Mouse (Mus musculus) hindlimb bud, embryonic 11.5 days (tissue): ENCODE data around the gene Slc27a1.
"Not testable (repeated sequence)": the region's sequence is repeated elsewhere in the genome, so short reads cannot be mapped to it uniquely, and the experiment has no call there.

Experiments
- DNase-seq: peaks from one replicate; pipeline ENCODE4 v3.0.0-alpha.2; 2012; ENCODE audit warnings: low read depth, low spot score; ENCODE audit errors: extremely low spot score

The Slc27a1 gene

GRCm38 (mm10) chr8:71568387-71568937 is at the start of gene Slc27a1:
Slc27a1 (plus strand) TSS chr8:71568882.
- no peak for DNase-seq

DNA sequence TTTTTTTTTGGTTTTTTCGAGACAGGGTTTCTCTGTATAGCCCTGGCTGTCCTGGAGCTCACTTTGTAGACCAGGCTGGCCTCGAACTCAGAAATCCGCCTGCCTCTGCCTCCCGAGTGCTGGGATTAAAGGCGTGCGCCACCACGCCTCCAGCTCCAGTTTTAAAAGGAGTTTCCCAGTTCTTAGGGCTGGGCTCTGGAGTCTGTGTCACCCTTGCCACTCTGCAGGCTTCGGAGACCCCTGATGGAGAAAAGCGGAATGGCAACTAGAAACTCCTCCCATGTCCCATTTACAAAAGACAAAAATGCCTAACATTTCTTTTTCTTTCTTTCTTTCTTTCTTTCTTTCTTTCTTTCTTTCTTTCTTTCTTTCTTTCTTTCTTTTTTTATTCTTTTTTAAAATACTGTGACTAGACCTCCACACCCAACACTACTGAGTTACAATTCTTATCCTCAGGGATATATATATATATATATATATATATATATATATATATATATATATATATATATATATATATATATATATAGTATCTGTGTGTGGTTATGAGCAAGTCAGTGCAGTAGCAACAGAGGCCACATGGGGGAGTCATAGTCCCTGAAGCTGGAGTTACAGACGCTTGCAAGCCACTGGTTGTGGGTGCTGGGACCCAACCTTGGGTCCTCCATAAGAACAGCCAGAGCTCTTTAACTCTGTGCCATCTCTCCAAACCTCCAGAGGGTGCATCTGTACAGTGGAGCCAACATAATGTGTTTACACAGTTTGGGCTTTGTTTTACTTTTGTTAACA is 49.5 kb upstream of the Slc27a1 start:
- not testable (repeated sequence) for DNase-seq

DNA sequence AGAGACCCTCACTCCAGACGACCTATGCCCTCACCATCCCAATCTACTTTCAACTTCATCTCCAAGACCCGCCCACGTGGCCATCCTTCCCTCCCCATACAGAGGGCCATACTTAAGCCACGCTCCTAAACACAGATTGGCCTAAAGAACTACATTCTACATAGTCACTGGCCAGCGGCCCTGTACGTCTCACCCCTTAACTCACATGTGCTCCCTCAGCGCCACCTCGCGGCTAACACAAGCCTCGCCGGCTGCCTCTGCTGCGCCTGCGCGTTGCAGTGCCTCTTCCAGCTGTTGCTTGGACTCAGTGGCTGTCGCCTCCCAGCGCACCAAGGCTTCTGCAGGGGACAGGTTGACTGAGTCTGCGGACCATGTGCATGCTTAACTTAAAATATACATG is 47.0 kb upstream of the Slc27a1 start:
- peak; percentile 72 for DNase-seq

DNA sequence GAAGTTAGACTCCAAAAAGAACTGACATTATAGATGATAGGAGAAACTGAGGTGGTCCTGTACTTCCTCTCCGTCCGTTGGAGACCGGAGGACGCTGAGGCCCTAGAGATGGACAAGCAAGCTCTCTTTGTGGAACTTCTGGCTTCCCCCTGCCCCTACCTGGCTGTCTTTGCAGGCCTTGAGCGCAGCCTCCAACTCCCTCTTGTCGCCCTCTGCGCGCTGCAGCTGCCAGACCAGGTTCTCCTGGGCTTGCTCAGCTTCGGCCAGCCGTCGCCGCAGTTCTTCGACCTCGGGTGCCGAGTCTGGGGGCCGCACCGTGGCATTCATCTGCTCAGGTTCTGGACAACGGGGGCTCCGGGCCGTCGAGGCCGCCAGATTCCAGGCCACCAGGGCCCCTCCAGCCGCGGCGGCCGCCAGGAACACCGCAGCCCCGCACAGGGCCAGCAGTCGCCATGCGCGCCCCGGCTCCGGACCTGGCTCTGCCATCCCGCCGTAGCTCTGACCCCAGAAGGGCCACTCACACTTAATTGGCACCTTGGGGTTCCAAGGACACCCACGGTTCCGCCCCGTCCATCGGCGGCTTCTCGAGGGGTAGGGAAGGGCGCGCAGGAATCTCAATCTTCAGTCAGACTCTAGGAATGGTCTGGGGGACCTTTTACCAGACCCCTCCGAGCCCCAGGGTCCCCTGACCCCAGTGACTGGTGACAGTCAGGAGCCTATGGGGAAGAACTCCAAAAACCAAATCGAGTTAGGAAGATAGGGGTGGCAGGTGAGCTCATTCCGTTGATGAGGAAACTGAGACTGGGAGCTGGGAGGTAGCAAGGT is 43.2 kb upstream of the Slc27a1 start, which contains the start of gene Ccdc194:
Ccdc194 (minus strand) TSS at position 486 of the 825 bp plus-strand sequence.
- DNase-seq: no peak

DNA sequence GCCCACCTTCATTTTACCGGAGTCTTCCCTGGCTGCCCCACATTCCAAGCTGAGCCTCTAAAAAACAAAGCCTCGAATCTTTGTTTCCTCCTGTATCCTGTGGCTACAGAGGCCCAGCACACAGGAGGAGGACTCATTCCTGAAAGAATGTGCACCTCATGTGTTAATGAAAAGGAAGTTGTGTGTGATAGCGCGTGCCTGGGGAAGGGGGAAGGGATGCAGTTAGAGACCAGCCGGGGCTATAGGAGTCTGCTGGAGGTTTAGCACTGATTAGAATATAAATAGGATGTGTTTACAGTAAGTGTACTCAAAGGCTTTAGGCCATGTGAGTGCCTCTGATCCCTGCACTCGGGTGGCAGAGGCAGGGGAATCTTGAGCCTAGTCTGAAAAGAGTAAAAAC is 42.4 kb upstream of the Slc27a1 start:
- no peak for DNase-seq

- DNase-seq: no peak
Observed at GRCm38 (mm10) chr8:71527162-71527870, 41.4 kb upstream of the Slc27a1 start.

- DNase-seq: no peak
Observed at GRCm38 (mm10) chr8:71528362-71529073, 40.2 kb upstream of the Slc27a1 start.

DNA sequence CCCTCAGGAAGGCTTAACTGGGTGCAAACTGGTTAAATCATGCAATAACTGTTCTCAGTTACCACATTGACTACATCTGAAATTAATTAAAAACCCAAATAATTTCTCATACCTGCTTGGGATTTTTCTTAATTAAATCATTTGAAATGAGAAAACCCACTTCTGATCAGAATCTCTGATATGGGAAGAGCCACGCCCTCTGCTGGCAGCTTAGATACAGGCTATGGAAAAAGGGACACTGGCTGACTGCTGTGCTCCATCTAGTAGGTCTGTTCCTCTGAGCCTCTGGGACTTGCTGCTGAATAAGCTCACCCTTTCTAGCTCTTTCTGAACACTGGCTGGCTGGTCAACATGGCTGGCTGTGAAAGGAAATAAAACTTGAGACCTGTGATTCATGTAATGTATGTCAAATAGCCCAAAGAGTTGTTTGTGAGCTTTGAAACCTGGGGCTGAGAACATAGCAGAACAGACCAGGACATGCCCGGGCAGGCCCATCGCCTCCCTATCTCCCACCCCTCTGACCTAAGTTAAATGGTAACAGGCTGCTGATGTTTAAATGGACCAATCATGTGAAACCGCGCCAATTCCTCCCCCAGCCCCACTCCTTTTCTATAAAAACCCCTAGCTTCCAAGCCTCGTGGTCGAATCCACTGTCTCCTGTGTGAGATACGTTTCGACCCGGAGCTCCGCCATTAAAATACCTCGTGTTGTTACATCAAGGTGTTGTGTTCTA is 37.8 kb upstream of the Slc27a1 start:
- not testable (repeated sequence) for DNase-seq

DNA sequence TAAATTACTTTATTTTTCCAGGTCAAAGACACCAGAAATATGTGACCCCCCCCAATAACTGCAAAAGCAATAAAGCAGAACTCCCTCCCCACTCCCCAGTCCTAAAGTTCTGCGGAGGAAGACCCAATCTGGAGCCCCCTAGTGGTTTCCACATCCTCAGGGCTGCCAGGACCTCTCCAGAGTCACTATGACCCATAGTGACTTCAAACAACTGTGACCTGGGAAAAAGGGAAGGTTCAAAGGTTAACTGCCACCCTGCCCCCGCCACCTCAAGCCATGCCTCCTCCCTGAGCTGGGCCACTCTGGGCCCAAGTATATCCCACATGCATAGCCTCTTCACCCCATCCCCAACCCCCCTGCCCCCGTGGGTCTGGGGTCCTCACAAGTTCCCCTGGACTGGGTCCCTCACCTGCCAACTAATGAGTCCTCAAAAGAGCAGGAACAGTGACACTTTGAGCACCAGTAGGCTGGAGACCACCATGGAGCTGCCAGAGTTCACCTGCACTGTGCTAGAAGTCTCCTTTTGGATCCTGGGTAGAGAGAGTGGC is 34.3 kb upstream of the Slc27a1 start:
- DNase-seq: no peak

GRCm38 (mm10) chr8:71535663-71536062 is 33.0 kb upstream of the Slc27a1 start:
- DNase-seq: no peak

DNA sequence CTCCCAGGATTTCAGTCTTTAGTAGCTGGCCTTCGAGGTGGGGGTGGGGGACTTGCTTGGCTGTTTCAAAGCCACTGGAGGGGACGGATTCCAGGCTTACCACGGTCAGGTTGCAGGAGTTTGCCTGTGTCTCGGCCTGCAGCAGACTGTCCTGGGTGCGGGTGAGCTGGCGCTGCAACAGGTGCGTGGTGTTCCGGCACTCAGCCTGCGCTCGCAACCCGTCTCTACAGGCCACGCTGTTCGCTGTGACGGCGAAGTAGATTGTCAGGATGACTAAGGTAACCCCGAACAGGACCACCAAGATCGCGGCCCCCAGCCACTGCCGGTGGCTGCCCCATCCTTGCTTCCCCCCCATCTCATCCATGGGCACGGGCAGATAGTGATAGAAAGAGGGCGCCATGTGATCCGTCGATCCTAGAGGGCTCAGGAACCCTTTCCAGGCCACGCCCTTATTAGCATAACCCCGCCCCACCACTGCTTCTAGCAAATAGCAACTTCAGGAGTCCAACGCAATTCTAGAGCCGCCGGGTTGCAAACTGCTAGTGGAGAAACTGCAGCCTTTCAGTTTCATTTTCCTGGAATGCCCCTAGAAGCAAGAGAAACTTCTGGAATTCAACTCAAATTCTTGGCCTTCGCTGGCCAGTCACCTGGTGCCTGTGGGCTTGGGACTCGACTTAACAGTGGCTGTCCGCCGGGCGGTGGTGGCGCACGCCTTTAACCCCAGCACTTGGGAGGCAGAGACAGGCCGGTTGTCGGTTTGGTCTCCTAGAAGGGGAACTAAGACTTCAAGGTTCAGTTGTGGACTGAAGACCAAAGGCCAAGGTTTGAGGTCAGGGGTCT is 31.4 kb upstream of the Slc27a1 start, which contains the start of gene Bst2:
Bst2 (minus strand) TSS at position 429 of the 840 bp plus-strand sequence.
- no peak for DNase-seq

DNA sequence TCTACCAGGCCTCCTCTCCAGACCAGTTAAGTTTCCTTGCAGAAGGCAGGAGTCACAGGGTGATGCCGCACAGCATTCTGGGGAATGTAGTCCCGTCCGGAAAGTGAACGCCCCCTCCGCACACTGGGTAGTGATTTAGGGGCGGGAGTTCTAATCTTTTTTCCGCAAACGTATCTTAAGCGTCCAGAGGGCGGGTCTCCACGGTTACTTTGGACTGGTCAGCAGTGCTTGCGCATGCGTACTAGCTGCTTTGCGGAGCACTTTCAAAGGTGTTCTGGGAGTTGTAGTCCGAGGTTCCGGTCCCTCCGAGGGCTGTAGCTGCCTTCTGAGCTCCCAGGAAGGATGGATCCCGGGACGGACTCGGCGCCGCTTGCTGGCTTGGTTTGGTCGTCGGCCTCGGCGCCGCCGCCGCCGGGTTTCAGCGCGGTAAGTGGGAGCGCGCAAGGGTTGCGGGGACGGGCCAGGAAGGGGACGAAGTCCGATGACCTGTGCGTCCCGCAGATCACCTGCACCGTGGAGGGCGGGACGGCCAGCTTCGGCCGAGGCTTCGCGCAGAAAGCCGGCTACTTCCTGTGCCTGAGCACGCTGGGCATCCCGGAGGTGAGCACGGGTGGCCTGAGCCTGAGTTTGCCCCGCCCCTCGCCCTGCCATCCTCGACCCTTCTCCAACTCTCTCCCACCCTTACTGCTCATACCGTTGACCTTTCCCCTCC is 25.9 kb upstream of the Slc27a1 start, which contains the start of gene Mvb12a:
Mvb12a (plus strand) TSS at position 291 of the 712 bp plus-strand sequence.
- DNase-seq: peak; percentile 99

DNA sequence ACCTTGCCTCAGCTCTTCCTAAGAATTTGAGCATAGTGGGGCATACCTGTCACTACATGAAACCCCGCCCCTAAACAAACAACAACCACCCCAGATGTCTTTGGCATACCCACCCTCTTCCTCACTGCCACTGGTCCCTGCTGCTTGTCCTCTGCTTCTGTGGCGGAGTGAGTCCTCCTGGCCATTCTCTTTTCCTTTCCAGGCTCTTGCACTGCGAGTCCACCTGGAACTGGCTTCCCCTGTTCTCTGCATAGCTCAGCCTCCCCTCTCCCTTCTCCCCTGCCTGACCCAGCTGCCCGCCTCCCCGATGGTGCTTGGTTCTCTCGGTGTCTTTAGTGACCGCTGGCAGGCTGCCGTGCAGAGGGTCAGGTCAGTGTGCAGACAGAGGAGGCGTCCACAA is 24.9 kb upstream of the Slc27a1 start:
- DNase-seq: no peak

- no peak for DNase-seq
Observed at GRCm38 (mm10) chr8:71545053-71545452, 23.6 kb upstream of the Slc27a1 start.

GRCm38 (mm10) chr8:71547590-71547989 is 21.1 kb upstream of the Slc27a1 start:
- DNase-seq: no peak

GRCm38 (mm10) chr8:71550754-71551153 is 17.9 kb upstream of the Slc27a1 start:
- no peak for DNase-seq

GRCm38 (mm10) chr8:71552770-71553169 is 15.9 kb upstream of the Slc27a1 start:
- DNase-seq: no peak

- no peak for DNase-seq
Observed at GRCm38 (mm10) chr8:71554001-71554400, 14.7 kb upstream of the Slc27a1 start.
